Mouse (Mus musculus) retina, embryonic 14.5 days (tissue): ENCODE measurements around the gene Ppt2.

Experiments
- DNase-seq: peaks from one replicate; pipeline ENCODE4 v3.0.0-alpha.2; 2015; ENCODE audit warnings: low spot score

Ppt2 gene

GRCm38 (mm10) chr17:34627943-34628643, at the start of gene Ppt2:
Gene Ppt2, minus strand, starts transcription at chr17:34628510.
- DNase-seq = peak; percentile 15

- DNase-seq = no peak
Measured at GRCm38 (mm10) chr17:34676671-34677070, 48.4 kb upstream of the Ppt2 start.

GRCm38 (mm10) chr17:34676093-34676460, 47.8 kb upstream of the Ppt2 start:
- DNase-seq = no peak

- no peak for DNase-seq
Measured at GRCm38 (mm10) chr17:34675205-34676092, 47.1 kb upstream of the Ppt2 start.

- DNase-seq = no peak
Measured at GRCm38 (mm10) chr17:34674524-34675204, 46.4 kb upstream of the Ppt2 start.

- no peak for DNase-seq
Measured at GRCm38 (mm10) chr17:34673139-34673538, 44.8 kb upstream of the Ppt2 start.

- no peak for DNase-seq
Measured at GRCm38 (mm10) chr17:34672246-34672792, 44.0 kb upstream of the Ppt2 start.

GRCm38 (mm10) chr17:34671151-34672066, 43.1 kb upstream of the Ppt2 start:
- DNase-seq = peak; percentile 52

- DNase-seq = no peak
Measured at GRCm38 (mm10) chr17:34670235-34670634, 41.9 kb upstream of the Ppt2 start, which contains the start of gene Tnxb. Gene Tnxb, plus strand, starts transcription at chr17:34670535.

GRCm38 (mm10) chr17:34664472-34664871, 36.2 kb upstream of the Ppt2 start:
- no peak for DNase-seq

GRCm38 (mm10) chr17:34663558-34663957, 35.2 kb upstream of the Ppt2 start:
- DNase-seq = no peak

GRCm38 (mm10) chr17:34662978-34663377, 34.7 kb upstream of the Ppt2 start:
- DNase-seq = no peak

- no peak for DNase-seq
Measured at GRCm38 (mm10) chr17:34662468-34662867, 34.2 kb upstream of the Ppt2 start.

GRCm38 (mm10) chr17:34661121-34661591, 32.8 kb upstream of the Ppt2 start:
- no peak for DNase-seq

- no peak for DNase-seq
Measured at GRCm38 (mm10) chr17:34660259-34660820, 32.0 kb upstream of the Ppt2 start.

GRCm38 (mm10) chr17:34659897-34660214, 31.5 kb upstream of the Ppt2 start:
- DNase-seq = no peak

- no peak for DNase-seq
Measured at GRCm38 (mm10) chr17:34659181-34659896, 31.0 kb upstream of the Ppt2 start.

- DNase-seq = no peak
Measured at GRCm38 (mm10) chr17:34658591-34658990, 30.3 kb upstream of the Ppt2 start.

- DNase-seq = no peak
Measured at GRCm38 (mm10) chr17:34658145-34658544, 29.8 kb upstream of the Ppt2 start.

- DNase-seq = no peak
Measured at GRCm38 (mm10) chr17:34657271-34657670, 29.0 kb upstream of the Ppt2 start.
